ENCODE assay signal across 9 mouse cellular contexts in genomic region chr14:25187715-25188114, GRCm38 (mm10).
DNase-seq lines count a peak whose midpoint lies in the region; ATAC-seq lines count a peak whose summit lies in the region.
"Had no signal": no experiment of that assay in that cellular context is flagged by ENCODE, and none has a peak within 500 bp of the region (broad histone marks: within the 10 kb centered on the region; RNA-seq: fewer than 3 reads in every experiment).

No protein-coding gene starts in this region.

- DNase-seq in adrenal gland, postnatal 10 days: peak; percentile 25
- DNase-seq in adrenal gland, postnatal 4 days (ENCODE audit: low spot score in 2 of 2): no peak
- DNase-seq in urinary bladder, postnatal 14 days (ENCODE audit: low spot score): peak; percentile 29
- DNase-seq in urinary bladder, postnatal 25 days (ENCODE audit: low spot score): no peak
- peak; percentile 32 for DNase-seq in left cerebral cortex, adult 11 months (ENCODE audit: low spot score)
- DNase-seq in telencephalon, adult 2 months (ENCODE audit: low read depth, low spot score): peak; percentile 57
- DNase-seq in kidney, adult 11 months: no peak

- ATAC-seq in erythroid progenitor cell, adult 5-6 weeks (replicated peaks; ENCODE audit: low FRiP score, poor library complexity, severe bottlenecking): no peak
- ATAC-seq: Patski had no signal

Comparison
In these comparisons a context has a peak if more than half of its experiments do, and no peak if none do; other contexts are left out.
1. DNase-seq: peak in adrenal gland, postnatal 10 days (single experiment), urinary bladder, postnatal 14 days (single experiment), left cerebral cortex, adult 11 months (single experiment) and telencephalon, adult 2 months (single experiment); none in adrenal gland, postnatal 4 days (0 of 2), urinary bladder, postnatal 25 days (single experiment) and kidney, adult 11 months (single experiment).